Mouse (Mus musculus) lung, embryonic 16.5 days (tissue): ENCODE measurements around the gene Ttll8. TPM values are rescaled to one million over a fixed set of nuclear protein-coding genes. Genes with fewer than 3 reads are reported as not detected.
A peak's percentile ranks its signal among the peaks of the same experiment; 100 is the strongest.

Experiments used
- ATAC-seq: fragments of 200-750 bp; cut with Nextera tagmentation; 2 replicates; pipeline ENCODE4 v1.8.0; 2017; ENCODE audit warnings: low read depth, mild to moderate bottlenecking, moderate library complexity
- H3K27ac ChIP-seq: fragments of 300-500 bp; sonication (generic); 2 replicates; pipeline ENCODE4 v1.5.1; 2014; ENCODE audit warnings: mild to moderate bottlenecking, control low read depth, low read length
- H3K27me3 ChIP-seq: fragments of 300-500 bp; sonication (generic); 2 replicates; pipeline ENCODE4 v1.6.1; 2014; ENCODE audit warnings: low read depth, low read length, mixed read lengths; ENCODE audit not compliant: control insufficient read depth, insufficient read depth
- H3K36me3 ChIP-seq: fragments of 300-500 bp; sonication (generic); 2 replicates; pipeline ENCODE4 v1.6.1; 2014; ENCODE audit warnings: low read length; ENCODE audit not compliant: control insufficient read depth, insufficient read depth
- H3K4me1 ChIP-seq: fragments of 300-500 bp; sonication (generic); replicated peaks from 2 replicates; pipeline ENCODE4 v1.6.1; 2014; ENCODE audit warnings: low read length, mixed read lengths; ENCODE audit not compliant: control insufficient read depth, insufficient read depth
- H3K4me2 ChIP-seq: fragments of 300-500 bp; sonication (generic); 2 replicates; pipeline ENCODE4 v1.6.1; 2014; ENCODE audit warnings: low read depth, low read length, control low read depth
- H3K4me3 ChIP-seq: fragments of 300-500 bp; sonication (generic); 2 replicates; pipeline ENCODE4 v1.5.1; 2014; ENCODE audit warnings: mild to moderate bottlenecking, low read length, control low read depth
- H3K9ac ChIP-seq: fragments of 300-500 bp; sonication (generic); 2 replicates; pipeline ENCODE4 v1.6.1; 2014; ENCODE audit warnings: low read length, control low read depth
- H3K9me3 ChIP-seq: fragments of 300-500 bp; sonication (generic); 2 replicates; pipeline ENCODE4 v1.6.1; 2016; ENCODE audit warnings: low read length; ENCODE audit not compliant: control insufficient read depth
- WGBS: fragments of 180-500 bp; shearing (Covaris S2); extraction: QIAGEN DNeasy Blood & Tissue Kit; methylation state at CpG from one replicate; pipeline ENCODE4 v1.1.7; 2014; 5-methylcytosine and 5-hydroxymethylcytosine counted together
- polyA plus RNA-seq: library from polyadenylated mRNA; unstranded; fragments of >200 nt; fragmentation: Nextera tagmentation; extraction: Ambion mirVana; gene quantifications from 2 replicates; pipeline ENCODE4 v1.2.1, GENCODE M21; 2015

Gene Ttll8
- polyA plus RNA-seq, 1 experiment from 2014 or later, result not detected

GRCm38 (mm10) chr15:88859206-88859970 lies 94.8 kb downstream of the Ttll8 start:
- H3K4me3 ChIP-seq, result no peak overlapping the region
- H3K4me1 ChIP-seq, result peaks cover 29% of the 10 kb centered on the region
- no peak overlapping the region for H3K27ac ChIP-seq
- H3K27me3 ChIP-seq, result no peaks in the 10 kb centered on the region
- no peak for ATAC-seq
- WGBS, result 65% methylated on average over 8 of the region's 8 CpGs
- H3K9me3 ChIP-seq, result no peaks in the 10 kb centered on the region
- H3K4me2 ChIP-seq, result no peak overlapping the region
- H3K9ac ChIP-seq, result no peak overlapping the region
- H3K36me3 ChIP-seq, result peaks cover under 1% of the 10 kb centered on the region; the same call in 1 of the 2 replicates

- H3K9ac ChIP-seq, result no peak overlapping the region
- H3K4me3 ChIP-seq, result no peak overlapping the region
- H3K36me3 ChIP-seq, result no peaks in the 10 kb centered on the region
- H3K9me3 ChIP-seq, result no peaks in the 10 kb centered on the region
- H3K4me1 ChIP-seq, result peaks cover 30% of the 10 kb centered on the region
- no peak for ATAC-seq
- no peaks in the 10 kb centered on the region for H3K27me3 ChIP-seq
- no peak overlapping the region for H3K4me2 ChIP-seq
- no peak overlapping the region for H3K27ac ChIP-seq
- 61% methylated on average over 2 of the region's 2 CpGs for WGBS
Observed at GRCm38 (mm10) chr15:88858707-88859106, 95.5 kb downstream of the Ttll8 start.

GRCm38 (mm10) chr15:88858141-88858541 lies 96.1 kb downstream of the Ttll8 start:
- peak overlapping the region; percentile 9 for H3K27ac ChIP-seq
- H3K9ac ChIP-seq, result 0 out of 2 replicates have a peak overlapping the region, but pooled peaks have one; percentile 8
- WGBS, result 71% methylated on average over 3 of the region's 3 CpGs
- no peaks in the 10 kb centered on the region for H3K9me3 ChIP-seq
- no peak overlapping the region for H3K4me2 ChIP-seq
- no peaks in the 10 kb centered on the region for H3K27me3 ChIP-seq
- H3K4me1 ChIP-seq, result peaks cover 30% of the 10 kb centered on the region
- H3K36me3 ChIP-seq, result no peaks in the 10 kb centered on the region
- H3K4me3 ChIP-seq, result no peak overlapping the region
- no peak for ATAC-seq

- H3K9ac ChIP-seq, result no peak overlapping the region
- H3K36me3 ChIP-seq, result no peaks in the 10 kb centered on the region
- no peak for ATAC-seq
- peaks cover 30% of the 10 kb centered on the region for H3K4me1 ChIP-seq
- WGBS, result 86% methylated on average over 7 of the region's 7 CpGs
- no peak overlapping the region for H3K4me2 ChIP-seq
- H3K27ac ChIP-seq, result no peak overlapping the region
- H3K9me3 ChIP-seq, result no peaks in the 10 kb centered on the region
- no peak overlapping the region for H3K4me3 ChIP-seq
- no peaks in the 10 kb centered on the region for H3K27me3 ChIP-seq
Observed at GRCm38 (mm10) chr15:88857361-88857760, 96.9 kb downstream of the Ttll8 start.

GRCm38 (mm10) chr15:88856613-88857012 lies 97.6 kb downstream of the Ttll8 start:
- no peaks in the 10 kb centered on the region for H3K9me3 ChIP-seq
- no peaks in the 10 kb centered on the region for H3K27me3 ChIP-seq
- no peak overlapping the region for H3K27ac ChIP-seq
- no peak overlapping the region for H3K4me3 ChIP-seq
- no peak overlapping the region for H3K4me2 ChIP-seq
- peaks cover 36% of the 10 kb centered on the region for H3K4me1 ChIP-seq
- no peak overlapping the region for H3K9ac ChIP-seq
- H3K36me3 ChIP-seq, result no peaks in the 10 kb centered on the region
- no peak for ATAC-seq
- 81% methylated on average over 5 of the region's 5 CpGs for WGBS

GRCm38 (mm10) chr15:88855896-88856417 lies 98.3 kb downstream of the Ttll8 start:
- 70% methylated on average over 6 of the region's 6 CpGs for WGBS
- peaks cover 37% of the 10 kb centered on the region for H3K4me1 ChIP-seq
- no peak overlapping the region for H3K27ac ChIP-seq
- H3K4me2 ChIP-seq, result no peak overlapping the region
- H3K27me3 ChIP-seq, result no peaks in the 10 kb centered on the region
- no peak overlapping the region for H3K4me3 ChIP-seq
- H3K36me3 ChIP-seq, result no peaks in the 10 kb centered on the region
- no peaks in the 10 kb centered on the region for H3K9me3 ChIP-seq
- ATAC-seq, result no peak
- 0 out of 2 replicates have a peak overlapping the region, but pooled peaks have one; percentile 1 for H3K9ac ChIP-seq

GRCm38 (mm10) chr15:88854969-88855830 lies 99.0 kb downstream of the Ttll8 start:
- H3K9me3 ChIP-seq, result no peaks in the 10 kb centered on the region
- peak overlapping the region; percentile 47 for H3K27ac ChIP-seq
- no peak overlapping the region for H3K4me3 ChIP-seq
- H3K27me3 ChIP-seq, result no peaks in the 10 kb centered on the region
- no peak for ATAC-seq
- H3K4me1 ChIP-seq, result peaks cover 45% of the 10 kb centered on the region
- WGBS, result 56% methylated on average over 15 of the region's 15 CpGs
- no peaks in the 10 kb centered on the region for H3K36me3 ChIP-seq
- no peak overlapping the region for H3K4me2 ChIP-seq
- H3K9ac ChIP-seq, result 0 out of 2 replicates have a peak overlapping the region, but pooled peaks have one; percentile 1

- Histone ChIP-seq H3K27me3 (no peaks in the 10 kb centered on the region), H3K9me3 (no peaks in the 10 kb centered on the region), H3K4me1 (peaks cover 52% of the 10 kb centered on the region), H3K4me3 (no peak overlapping the region), H3K27ac (peak overlapping the region; percentile 47), H3K9ac (0 out of 2 replicates have a peak overlapping the region, but pooled peaks have one; percentile 18), H3K4me2 (no peak overlapping the region), H3K36me3 (no peaks in the 10 kb centered on the region)
- 28% methylated on average over 6 of the region's 6 CpGs for WGBS
- peak; percentile 6; the same call in 1 of the 2 replicates for ATAC-seq
Observed at GRCm38 (mm10) chr15:88854119-88854968, 99.9 kb downstream of the Ttll8 start.
